Mouse (Mus musculus) layer of hippocampus, postnatal 25 days (tissue): ENCODE data around the gene Stat5b. TPM values are rescaled to one million over a fixed set of nuclear protein-coding genes. Genes with fewer than 3 reads are reported as not detected.

Source experiments
- DNase-seq, 2 experiments: peaks; one replicate each; pipeline ENCODE4 v3.0.0; 2022; ENCODE audit warnings: mixed read lengths in 2 of 2, low spot score in 1 of 2; ENCODE audit errors: extremely low spot score in 1 of 2
- total RNA-seq, 2 experiments: library from RNA; stranded (reverse); gene quantifications; 2 replicates each; pipeline ENCODE4 v1.2.3; 2021

The Stat5b gene
- total RNA-seq, 2 experiments from 2014 or later, result 11.5 to 11.7 TPM

GRCm38 (mm10) chr11:100870256-100870967 lies 19.9 kb upstream of the Stat5b start:
- peak in 1 of 2 experiments; percentile 30 for DNase-seq

GRCm38 (mm10) chr11:100865618-100866017 lies 15.1 kb upstream of the Stat5b start:
- DNase-seq, result no peak

- no peak for DNase-seq
Measured at GRCm38 (mm10) chr11:100863141-100863540, 12.6 kb upstream of the Stat5b start.

GRCm38 (mm10) chr11:100861836-100862235 lies 11.3 kb upstream of the Stat5b start:
- no peak for DNase-seq

- DNase-seq, result no peak
Measured at GRCm38 (mm10) chr11:100861335-100861734, 10.8 kb upstream of the Stat5b start.

- peak in 1 of 2 experiments; percentile 23 for DNase-seq
Measured at GRCm38 (mm10) chr11:100860198-100861048, 9.9 kb upstream of the Stat5b start.

GRCm38 (mm10) chr11:100859579-100860075 lies 9.1 kb upstream of the Stat5b start:
- DNase-seq, result no peak

GRCm38 (mm10) chr11:100858935-100859578 lies 8.5 kb upstream of the Stat5b start, which contains the start of gene Stat5a:
Gene Stat5a (plus strand): TSS chr11:100859351.
- peak in 1 of 2 experiments; percentile 49 for DNase-seq

GRCm38 (mm10) chr11:100857960-100858359 lies 7.4 kb upstream of the Stat5b start:
- no peak for DNase-seq

- no peak for DNase-seq
Measured at GRCm38 (mm10) chr11:100855178-100855577, 4.7 kb upstream of the Stat5b start.

- DNase-seq, result no peak
Measured at GRCm38 (mm10) chr11:100854268-100854667, 3.7 kb upstream of the Stat5b start.

- no peak for DNase-seq
Measured at GRCm38 (mm10) chr11:100853018-100853417, 2.5 kb upstream of the Stat5b start.

- no peak for DNase-seq
Measured at GRCm38 (mm10) chr11:100852088-100852487, 1.6 kb upstream of the Stat5b start.

- DNase-seq, result peak; percentile 31 to 32
Measured at GRCm38 (mm10) chr11:100850778-100851528, 429 bp upstream of the Stat5b start.

GRCm38 (mm10) chr11:100849456-100850037 lies 977 bp downstream of the Stat5b start:
- DNase-seq, result no peak

- DNase-seq, result no peak
Measured at GRCm38 (mm10) chr11:100848789-100849379, 1.6 kb downstream of the Stat5b start.

GRCm38 (mm10) chr11:100848080-100848479 lies 2.4 kb downstream of the Stat5b start:
- DNase-seq, result no peak

GRCm38 (mm10) chr11:100847572-100847971 lies 3.0 kb downstream of the Stat5b start:
- no peak for DNase-seq

GRCm38 (mm10) chr11:100845793-100846192 lies 4.7 kb downstream of the Stat5b start:
- no peak for DNase-seq
